Mouse (Mus musculus) small intestine, adult 2 months (tissue): ENCODE data around the gene Orc6.

ENCODE experiments used
- CTCF ChIP-seq: fragments of 200-500 bp; IDR thresholded peaks from 2 replicates; pipeline ENCODE4 v1.5.1; 2012; ENCODE audit warnings: low read depth, mild to moderate bottlenecking, control low read depth, inconsistent platforms, low read length, moderate library complexity, mixed read lengths; ENCODE audit not compliant: insufficient replicate concordance, insufficient read length; ENCODE audit errors: extremely low read depth
- POLR2A ChIP-seq: fragments of 200-500 bp; IDR thresholded peaks from 2 replicates; pipeline ENCODE4 v1.6.1; 2012; ENCODE audit warnings: low read depth, mild to moderate bottlenecking, control low read depth, inconsistent platforms, low read length, moderate library complexity

DNA sequence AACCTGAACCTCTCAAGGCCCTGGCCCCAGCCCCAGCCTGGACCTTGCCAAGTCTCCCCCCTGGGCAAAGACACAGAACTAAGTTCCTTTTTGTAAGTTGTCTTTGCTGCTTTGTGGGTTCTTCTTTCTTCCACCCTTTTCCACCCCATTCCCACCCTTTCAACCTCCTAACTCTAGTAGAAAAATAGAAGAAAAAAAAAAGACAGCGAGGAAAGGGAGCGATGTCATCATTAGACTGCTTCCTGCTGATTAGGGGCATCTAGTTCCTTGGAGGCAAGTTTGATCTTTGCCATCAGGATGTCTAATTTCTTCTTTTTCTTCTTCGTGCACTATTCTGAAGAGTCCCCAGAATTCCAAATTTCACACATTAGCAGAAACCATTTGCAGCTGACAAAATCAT is 13.6 kb downstream of the Orc6 start:
- no peak for TF ChIP-seq POLR2A
- TF ChIP-seq CTCF = no peak
